Mouse (Mus musculus): ENCODE data around the gene Arglu1. TPM values are rescaled to one million over a fixed set of nuclear protein-coding genes. Genes with fewer than 3 reads are reported as not detected.

Gene Arglu1
- 111 and 137 TPM in 2 replicates for polyA plus RNA-seq (2015; fragmentation: Nextera tagmentation; extraction: Ambion mirVana)

DNA sequence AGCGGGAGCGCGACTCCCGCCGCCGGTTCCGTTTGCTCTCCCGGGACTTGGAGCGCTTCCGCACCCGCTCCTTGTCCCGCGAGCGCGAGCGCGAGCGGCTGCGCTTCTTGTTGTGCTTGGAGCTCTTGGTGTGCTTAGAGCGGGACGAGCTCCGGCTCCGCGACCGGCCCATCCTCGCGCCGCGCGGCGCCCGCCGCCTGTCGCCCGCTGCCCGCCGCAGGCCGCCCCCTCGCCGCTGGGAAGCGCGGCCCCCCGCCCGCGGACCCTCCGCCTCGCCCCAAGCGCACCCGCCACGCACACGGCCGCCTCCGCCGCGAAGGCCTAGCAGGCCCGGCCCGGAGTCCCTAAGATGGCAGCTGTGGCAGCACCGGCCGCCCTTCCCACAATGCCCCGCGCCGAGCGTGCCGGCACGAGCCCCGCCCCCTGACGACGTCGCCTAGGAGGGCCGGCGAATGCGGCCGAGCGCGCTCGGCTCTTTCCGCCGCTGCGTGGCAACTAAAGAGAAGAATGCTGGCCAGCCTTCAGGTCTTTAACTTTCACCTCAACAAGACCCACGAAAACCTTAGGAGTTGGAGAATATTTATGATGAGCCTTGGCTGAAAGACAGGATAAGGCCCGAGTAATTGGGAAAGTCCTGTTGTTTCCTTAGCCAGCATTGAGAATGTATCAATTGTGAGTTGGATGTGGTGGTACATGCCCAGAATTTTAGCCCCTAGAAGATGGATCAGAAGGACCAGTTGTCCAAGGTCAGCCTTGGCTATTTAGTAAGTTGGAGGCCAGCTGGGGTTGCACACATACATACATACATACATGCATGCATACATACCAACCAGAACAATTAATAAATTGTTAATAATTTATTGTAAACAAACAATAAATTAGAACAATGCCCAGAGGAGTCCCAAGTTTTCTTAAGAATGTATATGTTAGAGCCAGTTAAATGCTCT, at the start of gene Arglu1:
Arglu1 (minus strand) TSS at position 376 of the 947 bp plus-strand sequence.
- WGBS = under 1% methylated on average over 78 of the region's 81 CpGs
- Histone ChIP-seq H3K27ac (peak within 1 kb of the TSS; percentile 97), H3K27me3 (no peaks in the 10 kb centered on the region), H3K4me3 (peak within 1 kb of the TSS; percentile 88), H3K4me2 (peak within 1 kb of the TSS; percentile 62), H3K9me3 (no peaks in the 10 kb centered on the region), H3K9ac (peak within 1 kb of the TSS; percentile 100), H3K4me1 (peaks cover 33% of the 10 kb centered on the region), H3K36me3 (no peaks in the 10 kb centered on the region)
- peak; percentile 91 for ATAC-seq (ENCODE audit: insufficient number of reproducible peaks, low FRiP score, low TSS enrichment, low read depth)

DNA sequence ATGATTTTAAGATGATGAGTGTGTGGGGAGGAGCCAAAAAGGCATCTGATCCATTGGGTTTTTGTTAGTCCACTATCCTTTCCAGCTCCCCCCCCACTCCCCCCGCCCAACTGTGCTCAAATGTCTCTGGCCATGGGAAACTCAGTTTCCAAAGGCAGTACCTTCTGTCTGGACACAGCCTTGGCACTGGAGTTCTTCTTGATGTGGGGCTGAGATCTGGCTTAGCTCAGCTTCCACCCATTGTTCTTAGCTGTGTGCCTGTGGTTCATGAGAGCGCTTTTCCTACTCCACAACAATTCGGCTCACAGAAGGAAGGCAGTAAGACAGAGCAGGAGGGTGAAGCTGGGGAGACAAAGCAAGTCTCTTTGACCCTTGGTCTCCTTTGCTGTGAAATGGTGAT, 47.0 kb upstream of the Arglu1 start:
- ATAC-seq (ENCODE audit: insufficient number of reproducible peaks, low FRiP score, low TSS enrichment, low read depth) = no peak
- Histone ChIP-seq H3K4me1 (peaks cover 9% of the 10 kb centered on the region), H3K9me3 (no peaks in the 10 kb centered on the region), H3K36me3 (no peaks in the 10 kb centered on the region), H3K27ac (peak overlapping the region; percentile 69), H3K4me3 (no peak overlapping the region), H3K9ac (no peak overlapping the region), H3K27me3 (no peaks in the 10 kb centered on the region), H3K4me2 (no peak overlapping the region)
- 78% methylated on average over 3 of the region's 3 CpGs for WGBS

- WGBS = 29% methylated on average over 8 of the region's 8 CpGs
- ATAC-seq (ENCODE audit: insufficient number of reproducible peaks, low FRiP score, low TSS enrichment, low read depth) = 0 out of 2 replicates have a peak, but pooled peaks have one; percentile 32
- H3K4me1 ChIP-seq = peaks cover 9% of the 10 kb centered on the region
- H3K9me3 ChIP-seq = no peaks in the 10 kb centered on the region
- H3K4me3 ChIP-seq = no peak overlapping the region
- H3K9ac ChIP-seq = no peak overlapping the region
- no peaks in the 10 kb centered on the region for H3K27me3 ChIP-seq
- no peaks in the 10 kb centered on the region for H3K36me3 ChIP-seq
- no peak overlapping the region for H3K4me2 ChIP-seq
- H3K27ac ChIP-seq = peak overlapping the region; percentile 69
Observed at GRCm38 (mm10) chr8:8736826-8737225, 46.5 kb upstream of the Arglu1 start.

- WGBS = 35% methylated on average over 4 of the region's 4 CpGs
- ATAC-seq (ENCODE audit: insufficient number of reproducible peaks, low FRiP score, low TSS enrichment, low read depth) = no peak
- no peak overlapping the region for H3K9ac ChIP-seq
- no peak overlapping the region for H3K4me2 ChIP-seq
- H3K27ac ChIP-seq = no peak overlapping the region
- H3K27me3 ChIP-seq = no peaks in the 10 kb centered on the region
- H3K36me3 ChIP-seq = no peaks in the 10 kb centered on the region
- H3K9me3 ChIP-seq = no peaks in the 10 kb centered on the region
- peaks cover 9% of the 10 kb centered on the region for H3K4me1 ChIP-seq
- no peak overlapping the region for H3K4me3 ChIP-seq
Observed at GRCm38 (mm10) chr8:8733804-8734203, 43.5 kb upstream of the Arglu1 start.

GRCm38 (mm10) chr8:8728643-8729042, 38.3 kb upstream of the Arglu1 start:
- H3K9ac ChIP-seq = no peak overlapping the region
- H3K27me3 ChIP-seq = no peaks in the 10 kb centered on the region
- no peaks in the 10 kb centered on the region for H3K4me1 ChIP-seq
- WGBS = 92% methylated on average over 2 of the region's 2 CpGs
- no peak for ATAC-seq (ENCODE audit: insufficient number of reproducible peaks, low FRiP score, low TSS enrichment, low read depth)
- H3K27ac ChIP-seq = no peak overlapping the region
- no peak overlapping the region for H3K4me2 ChIP-seq
- no peaks in the 10 kb centered on the region for H3K9me3 ChIP-seq
- no peaks in the 10 kb centered on the region for H3K36me3 ChIP-seq
- H3K4me3 ChIP-seq = no peak overlapping the region

DNA sequence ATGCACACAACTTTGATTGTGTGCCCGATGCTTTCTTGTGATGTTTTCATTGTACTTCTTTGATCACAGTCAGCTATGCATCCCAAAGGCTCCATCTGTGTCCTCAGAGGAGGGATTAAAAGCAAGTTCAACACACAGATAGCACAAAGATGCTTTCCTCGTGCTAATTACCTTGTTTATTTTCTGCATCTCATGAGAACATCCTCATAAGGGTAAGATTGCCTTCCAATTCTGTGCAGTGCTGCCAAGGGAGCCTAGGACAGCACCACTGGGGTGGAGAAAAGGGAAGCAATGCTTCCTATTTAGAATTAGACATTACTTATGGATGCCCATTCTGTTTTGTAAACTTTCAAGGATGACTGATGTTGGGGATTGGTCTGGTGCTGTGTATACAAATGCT, 36.2 kb upstream of the Arglu1 start:
- Histone ChIP-seq H3K4me1 (no peaks in the 10 kb centered on the region), H3K9ac (no peak overlapping the region), H3K27me3 (no peaks in the 10 kb centered on the region), H3K36me3 (no peaks in the 10 kb centered on the region), H3K27ac (no peak overlapping the region), H3K9me3 (no peaks in the 10 kb centered on the region), H3K4me2 (no peak overlapping the region), H3K4me3 (no peak overlapping the region)
- WGBS = 73% methylated on average over 2 of the region's 2 CpGs
- no peak for ATAC-seq (ENCODE audit: insufficient number of reproducible peaks, low FRiP score, low TSS enrichment, low read depth)

GRCm38 (mm10) chr8:8704813-8705212, 14.5 kb upstream of the Arglu1 start:
- no peaks in the 10 kb centered on the region for H3K4me1 ChIP-seq
- no peaks in the 10 kb centered on the region for H3K27me3 ChIP-seq
- no peak overlapping the region for H3K27ac ChIP-seq
- ATAC-seq (ENCODE audit: insufficient number of reproducible peaks, low FRiP score, low TSS enrichment, low read depth) = no peak
- no peak overlapping the region for H3K4me2 ChIP-seq
- no peaks in the 10 kb centered on the region for H3K36me3 ChIP-seq
- 71% methylated on average over 9 of the region's 9 CpGs for WGBS
- H3K9me3 ChIP-seq = no peaks in the 10 kb centered on the region
- no peak overlapping the region for H3K9ac ChIP-seq
- H3K4me3 ChIP-seq = no peak overlapping the region

- Histone ChIP-seq H3K36me3 (no peaks in the 10 kb centered on the region), H3K27ac (no peak overlapping the region), H3K4me1 (no peaks in the 10 kb centered on the region), H3K4me3 (no peak overlapping the region), H3K9me3 (no peaks in the 10 kb centered on the region), H3K4me2 (no peak overlapping the region), H3K27me3 (no peaks in the 10 kb centered on the region), H3K9ac (no peak overlapping the region)
- 72% methylated on average over 2 of the region's 2 CpGs for WGBS
- ATAC-seq (ENCODE audit: insufficient number of reproducible peaks, low FRiP score, low TSS enrichment, low read depth) = no peak
Observed at GRCm38 (mm10) chr8:8703668-8704067, 13.3 kb upstream of the Arglu1 start.

- no peak for ATAC-seq (ENCODE audit: insufficient number of reproducible peaks, low FRiP score, low TSS enrichment, low read depth)
- WGBS = 88% methylated on average over 10 of the region's 10 CpGs
Observed at GRCm38 (mm10) chr8:8700821-8701220, 10.5 kb upstream of the Arglu1 start.

DNA sequence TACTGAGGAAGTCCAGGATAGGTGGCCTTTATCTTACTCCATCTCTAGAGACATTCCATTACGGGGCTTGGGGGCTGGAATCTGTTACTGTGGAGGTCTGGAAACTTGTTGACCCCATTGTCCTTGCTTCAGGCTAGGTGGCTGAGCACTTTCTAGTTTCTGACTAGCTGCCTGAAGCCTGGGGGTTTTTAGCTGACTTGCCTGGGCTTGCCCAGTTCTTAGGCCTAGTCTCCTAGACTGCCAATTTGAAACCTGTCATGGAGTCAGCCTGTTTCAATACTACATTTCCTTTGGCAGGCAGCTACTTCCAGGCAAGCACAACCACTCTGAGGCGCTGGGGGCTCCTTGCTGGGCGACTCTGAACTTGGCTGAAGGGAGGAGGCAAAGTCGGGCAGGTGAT, 9.9 kb upstream of the Arglu1 start:
- Histone ChIP-seq H3K27ac (no peak overlapping the region), H3K4me1 (no peaks in the 10 kb centered on the region), H3K27me3 (no peaks in the 10 kb centered on the region), H3K4me2 (no peak overlapping the region), H3K9me3 (no peaks in the 10 kb centered on the region), H3K9ac (no peak overlapping the region), H3K36me3 (no peaks in the 10 kb centered on the region), H3K4me3 (no peak overlapping the region)
- WGBS = 78% methylated on average over 4 of the region's 4 CpGs
- ATAC-seq (ENCODE audit: insufficient number of reproducible peaks, low FRiP score, low TSS enrichment, low read depth) = no peak

More at GRCm38 (mm10) chr8:8700821-8701220, 10.5 kb upstream of the Arglu1 start:
- H3K4me3 ChIP-seq = no peak overlapping the region
- H3K4me1 ChIP-seq = no peaks in the 10 kb centered on the region
- no peaks in the 10 kb centered on the region for H3K9me3 ChIP-seq
- H3K27me3 ChIP-seq = no peaks in the 10 kb centered on the region
- H3K36me3 ChIP-seq = no peaks in the 10 kb centered on the region
- H3K9ac ChIP-seq = no peak overlapping the region
- no peak overlapping the region for H3K4me2 ChIP-seq
- no peak overlapping the region for H3K27ac ChIP-seq

DNA sequence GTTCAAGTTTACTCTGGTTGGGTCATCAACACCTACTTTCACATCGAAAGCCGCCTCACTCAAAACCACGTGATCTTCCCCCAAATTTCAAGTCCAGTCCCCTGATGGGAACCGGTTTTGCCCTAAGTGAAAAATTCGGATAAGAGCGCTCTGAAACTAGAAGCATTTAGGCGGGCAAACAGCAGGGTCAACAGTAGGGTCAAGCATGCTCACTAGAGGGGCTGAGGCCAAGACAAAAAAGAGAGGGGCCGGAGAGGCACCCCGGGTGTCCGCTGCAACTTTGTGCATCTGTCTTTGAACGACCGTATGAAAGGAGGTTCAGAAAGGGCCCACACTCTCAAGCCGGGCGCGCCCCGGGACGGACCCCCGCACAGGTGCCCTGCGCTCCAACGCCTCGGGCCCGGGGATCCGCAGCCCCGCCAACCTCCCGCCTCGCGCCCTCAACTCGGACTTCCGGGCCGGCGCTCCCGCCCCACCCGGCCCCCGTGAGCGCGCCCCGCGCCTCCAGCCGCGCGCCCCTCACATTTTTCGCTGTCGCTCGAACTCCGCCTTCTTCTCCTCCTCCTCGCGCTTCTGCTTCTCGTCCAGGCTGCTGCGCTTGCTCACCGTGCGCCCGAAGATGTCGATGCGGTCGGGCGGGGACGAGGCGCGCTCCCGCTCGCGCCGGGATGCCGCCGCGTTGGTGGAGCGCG, 721 bp downstream of the Arglu1 start:
- peak overlapping the region; percentile 97 for H3K27ac ChIP-seq
- H3K4me1 ChIP-seq = peaks cover 34% of the 10 kb centered on the region
- peak overlapping the region; percentile 88 for H3K4me3 ChIP-seq
- H3K9me3 ChIP-seq = no peaks in the 10 kb centered on the region
- WGBS = under 1% methylated on average over 68 of the region's 68 CpGs
- peak overlapping the region; percentile 62 for H3K4me2 ChIP-seq
- ATAC-seq (ENCODE audit: insufficient number of reproducible peaks, low FRiP score, low TSS enrichment, low read depth) = peak; percentile 58
- H3K36me3 ChIP-seq = no peaks in the 10 kb centered on the region
- H3K9ac ChIP-seq = peak overlapping the region; percentile 100
- H3K27me3 ChIP-seq = no peaks in the 10 kb centered on the region

Data from limb, embryonic 15.5 days (tissue).